Mouse (Mus musculus): Measurements from ENCODE around the gene Copb1.
A peak's percentile ranks its signal among the peaks of the same experiment; 100 is the strongest.

Copb1 gene

GRCm38 (mm10) chr7:114253885-114254833, at the start of gene Copb1:
Gene Copb1 (minus strand): TSS chr7:114254711.
- peak; percentile 89 to 93 for DNase-seq (ENCODE audit: low spot score in 2 of 2)

- DNase-seq (ENCODE audit: low spot score in 2 of 2) = peak in 1 of 2 experiments; percentile 35
These were observed 46.8 kb upstream of the Copb1 start for GRCm38 (mm10) chr7:114301293-114301782.

GRCm38 (mm10) chr7:114300782-114301181, 46.3 kb upstream of the Copb1 start:
- no peak for DNase-seq (ENCODE audit: low spot score in 2 of 2)

- no peak for DNase-seq (ENCODE audit: low spot score in 2 of 2)
These were observed 44.7 kb upstream of the Copb1 start for GRCm38 (mm10) chr7:114299247-114299646.

GRCm38 (mm10) chr7:114294698-114295097, 40.2 kb upstream of the Copb1 start:
- no peak for DNase-seq (ENCODE audit: low spot score in 2 of 2)

GRCm38 (mm10) chr7:114293903-114294302, 39.4 kb upstream of the Copb1 start:
- peak in 1 of 2 experiments; percentile 36 for DNase-seq (ENCODE audit: low spot score in 2 of 2)

- DNase-seq (ENCODE audit: low spot score in 2 of 2) = peak; percentile 75 to 81
These were observed 38.0 kb upstream of the Copb1 start for GRCm38 (mm10) chr7:114292501-114292971.

GRCm38 (mm10) chr7:114291461-114292335, 37.2 kb upstream of the Copb1 start:
- peak; percentile 46 to 47 for DNase-seq (ENCODE audit: low spot score in 2 of 2)

GRCm38 (mm10) chr7:114290078-114290506, 35.6 kb upstream of the Copb1 start:
- no peak for DNase-seq (ENCODE audit: low spot score in 2 of 2)

- DNase-seq (ENCODE audit: low spot score in 2 of 2) = no peak
These were observed 29.9 kb upstream of the Copb1 start for GRCm38 (mm10) chr7:114284296-114284910.

GRCm38 (mm10) chr7:114283006-114283405, 28.5 kb upstream of the Copb1 start:
- DNase-seq (ENCODE audit: low spot score in 2 of 2) = no peak

GRCm38 (mm10) chr7:114281671-114282070, 27.2 kb upstream of the Copb1 start:
- DNase-seq (ENCODE audit: low spot score in 2 of 2) = no peak

GRCm38 (mm10) chr7:114276005-114276752, 21.7 kb upstream of the Copb1 start, which contains the start of gene Psma1:
Gene Psma1 (minus strand): TSS chr7:114276118.
- DNase-seq (ENCODE audit: low spot score in 2 of 2) = peak; percentile 93 to 96

- no peak for DNase-seq (ENCODE audit: low spot score in 2 of 2)
These were observed 21.0 kb upstream of the Copb1 start for GRCm38 (mm10) chr7:114275372-114276004.

GRCm38 (mm10) chr7:114268446-114268845, 13.9 kb upstream of the Copb1 start:
- DNase-seq (ENCODE audit: low spot score in 2 of 2) = no peak

- no peak for DNase-seq (ENCODE audit: low spot score in 2 of 2)
These were observed 2.8 kb downstream of the Copb1 start for GRCm38 (mm10) chr7:114251684-114252083.

- no peak for DNase-seq (ENCODE audit: low spot score in 2 of 2)
These were observed 20.5 kb downstream of the Copb1 start for GRCm38 (mm10) chr7:114233980-114234379.

GRCm38 (mm10) chr7:114232982-114233381, 21.5 kb downstream of the Copb1 start:
- DNase-seq (ENCODE audit: low spot score in 2 of 2) = no peak

GRCm38 (mm10) chr7:114231857-114232256, 22.7 kb downstream of the Copb1 start:
- no peak for DNase-seq (ENCODE audit: low spot score in 2 of 2)

- no peak for DNase-seq (ENCODE audit: low spot score in 2 of 2)
These were observed 28.0 kb downstream of the Copb1 start for GRCm38 (mm10) chr7:114226521-114226920.
